Mouse (Mus musculus): ENCODE results near the gene 2410131K14Rik. TPM values are rescaled to one million over a fixed set of nuclear protein-coding genes. Genes with fewer than 3 reads are reported as not detected.

Gene 2410131K14Rik
- total RNA-seq, 2 experiments from 2014 or later = 5.8 to 6.3 TPM

DNA sequence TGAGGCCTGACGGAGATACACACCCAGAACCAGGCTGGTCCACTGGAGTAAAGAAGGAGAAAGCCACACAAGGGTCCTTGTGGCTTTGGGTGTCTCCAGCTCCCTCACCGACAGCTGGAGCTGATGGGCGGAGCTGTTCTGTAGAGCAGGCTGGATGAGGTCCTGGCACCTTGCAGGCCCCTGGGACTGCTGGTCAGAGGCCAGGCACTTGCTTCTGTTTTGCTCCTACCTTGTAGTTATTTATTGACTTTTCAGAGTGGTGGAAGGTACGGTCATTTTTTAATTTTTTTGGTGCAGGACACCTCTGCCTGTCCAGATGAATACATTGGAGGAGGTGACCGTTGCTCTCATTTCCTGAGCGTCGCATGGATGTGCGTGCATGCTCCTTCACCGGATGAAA is 16.2 kb downstream of the 2410131K14Rik start:
- DNase-seq = no peak

GRCm38 (mm10) chr5:118262418-118262817 is 17.4 kb downstream of the 2410131K14Rik start:
- DNase-seq = no peak

DNA sequence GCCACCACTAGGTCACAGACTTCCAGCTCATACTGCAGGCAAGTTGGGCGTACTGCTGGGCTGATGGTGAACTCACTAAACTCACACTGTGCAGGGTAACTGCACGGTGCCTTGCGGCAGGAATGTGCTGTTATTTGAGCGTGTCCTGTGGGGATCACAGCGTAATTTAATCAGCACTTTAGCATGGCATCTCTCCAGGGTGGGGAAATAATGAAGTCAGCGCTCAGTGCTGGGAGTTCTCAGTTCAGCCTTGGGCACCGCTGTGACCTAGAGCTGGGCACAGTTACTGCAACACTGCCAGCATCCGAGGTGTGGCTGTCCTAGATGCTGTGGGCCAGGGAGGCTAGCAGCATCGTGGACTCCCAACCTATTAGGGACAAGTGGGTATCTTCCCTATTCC is 19.3 kb downstream of the 2410131K14Rik start:
- DNase-seq = no peak

GRCm38 (mm10) chr5:118265366-118265765 is 20.3 kb downstream of the 2410131K14Rik start:
- DNase-seq = no peak

DNA sequence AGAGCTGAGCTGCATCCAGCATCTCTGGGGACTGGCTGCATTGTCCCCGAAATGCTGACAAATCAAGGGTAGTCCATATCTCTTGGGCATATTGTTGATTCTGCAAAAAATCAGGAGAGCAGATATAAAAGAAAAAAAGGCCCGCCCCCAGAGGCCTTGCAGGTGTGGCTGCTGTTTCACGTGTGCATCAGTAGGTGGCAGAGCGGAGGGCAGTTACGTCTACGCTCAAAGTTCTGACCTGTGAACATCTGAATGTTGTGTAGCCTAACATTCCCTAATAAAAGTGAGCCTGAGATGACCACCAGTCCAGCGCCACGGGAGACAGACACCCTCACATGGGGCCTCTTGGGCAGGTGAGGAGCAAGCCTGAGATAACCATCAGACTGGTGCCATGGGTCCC is 21.3 kb downstream of the 2410131K14Rik start:
- no peak for DNase-seq

- peak; percentile 93 for DNase-seq
Observed at GRCm38 (mm10) chr5:118268987-118269386, 24.0 kb downstream of the 2410131K14Rik start.

DNA sequence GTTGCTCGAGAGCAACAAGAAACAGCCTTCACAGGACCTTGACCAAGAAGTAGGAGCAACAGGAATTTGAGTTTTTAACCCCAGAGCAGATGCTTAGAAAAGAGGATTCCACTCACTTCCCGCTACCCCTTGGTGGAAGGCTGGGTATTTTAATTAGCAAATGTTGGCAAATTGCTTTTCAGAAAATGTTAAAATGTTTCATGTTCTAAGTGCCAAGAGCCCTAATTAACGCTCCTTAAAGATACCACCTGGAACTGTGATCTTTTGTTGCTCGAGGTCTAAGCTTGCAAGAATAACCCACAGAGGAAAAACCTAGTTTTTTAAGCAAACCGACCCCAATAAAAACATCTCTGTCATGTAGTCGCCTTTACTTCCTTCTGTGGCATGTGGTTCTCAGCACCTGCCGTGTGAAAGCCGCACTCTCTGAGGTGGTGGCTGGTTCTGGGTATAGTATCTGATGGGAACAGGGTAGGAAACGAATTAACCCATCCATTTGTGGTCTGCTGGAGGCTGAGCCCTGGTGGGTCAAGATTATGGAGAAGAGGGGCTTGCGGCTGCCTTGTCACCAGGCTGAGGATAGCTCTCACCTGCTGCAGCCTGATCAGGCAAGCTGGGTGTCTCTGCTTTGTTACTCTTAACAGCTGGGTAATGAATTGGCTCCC is 26.6 kb downstream of the 2410131K14Rik start:
- no peak for DNase-seq

DNA sequence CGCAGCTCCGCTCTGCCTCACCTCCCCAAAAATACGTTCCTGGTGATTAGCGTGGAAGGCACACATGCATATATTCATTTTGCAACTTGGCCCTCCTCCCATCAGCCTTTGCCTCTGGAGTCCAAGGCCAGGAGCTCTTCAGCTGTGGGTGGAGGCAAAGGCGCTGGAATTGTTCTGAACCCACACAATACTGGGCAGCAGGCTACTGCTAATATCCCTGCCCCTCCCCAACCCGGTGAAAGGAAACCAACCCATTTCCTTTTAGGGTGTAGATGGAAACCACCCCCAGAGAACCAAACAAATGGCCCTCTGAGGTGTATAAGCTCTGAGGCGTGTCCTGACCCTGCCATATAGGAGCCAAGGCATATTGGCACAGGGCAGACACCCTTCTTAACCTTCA is 28.4 kb downstream of the 2410131K14Rik start:
- DNase-seq = no peak

- peak; percentile 68 for DNase-seq
Observed at GRCm38 (mm10) chr5:118274546-118274945, 29.5 kb downstream of the 2410131K14Rik start.

DNA sequence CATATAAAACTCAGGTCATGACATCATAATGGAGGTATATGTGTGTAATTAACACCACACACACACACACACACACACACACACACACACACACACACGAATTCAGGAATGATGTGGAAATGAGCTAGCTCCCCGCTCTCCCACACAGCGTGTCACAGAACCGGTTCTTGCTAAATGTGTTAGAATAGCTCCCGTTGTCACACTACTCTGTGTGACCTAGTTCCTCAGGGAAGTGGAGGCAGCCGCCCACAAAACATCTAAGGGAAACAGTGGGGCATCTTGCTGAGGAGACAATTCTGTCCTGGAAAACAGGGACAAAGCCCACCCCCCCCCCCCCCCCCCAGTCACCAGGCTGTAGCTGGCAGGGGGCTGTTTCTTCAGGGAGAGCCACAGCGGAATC is 31.3 kb downstream of the 2410131K14Rik start:
- DNase-seq = no peak

DNA sequence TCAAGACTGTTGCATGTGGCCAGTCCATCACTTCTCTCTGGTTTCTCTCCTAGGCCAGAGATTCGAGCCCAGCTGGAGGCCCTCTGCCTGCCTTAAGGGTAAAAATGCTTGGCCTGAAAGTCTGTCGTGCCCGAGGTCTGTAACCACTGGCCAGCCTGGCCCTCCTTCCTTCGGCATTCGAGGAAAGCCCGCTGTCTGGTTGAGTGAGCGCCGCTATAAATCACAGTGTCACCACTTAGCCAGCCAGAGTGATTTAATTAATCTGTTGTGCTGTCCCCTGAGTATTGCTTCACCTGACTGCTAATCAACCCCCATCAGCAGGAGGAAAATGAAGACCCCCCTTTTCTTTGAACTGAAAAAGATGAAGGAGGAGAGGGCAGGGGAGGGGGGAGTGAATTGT is 31.7 kb downstream of the 2410131K14Rik start:
- DNase-seq = no peak

DNA sequence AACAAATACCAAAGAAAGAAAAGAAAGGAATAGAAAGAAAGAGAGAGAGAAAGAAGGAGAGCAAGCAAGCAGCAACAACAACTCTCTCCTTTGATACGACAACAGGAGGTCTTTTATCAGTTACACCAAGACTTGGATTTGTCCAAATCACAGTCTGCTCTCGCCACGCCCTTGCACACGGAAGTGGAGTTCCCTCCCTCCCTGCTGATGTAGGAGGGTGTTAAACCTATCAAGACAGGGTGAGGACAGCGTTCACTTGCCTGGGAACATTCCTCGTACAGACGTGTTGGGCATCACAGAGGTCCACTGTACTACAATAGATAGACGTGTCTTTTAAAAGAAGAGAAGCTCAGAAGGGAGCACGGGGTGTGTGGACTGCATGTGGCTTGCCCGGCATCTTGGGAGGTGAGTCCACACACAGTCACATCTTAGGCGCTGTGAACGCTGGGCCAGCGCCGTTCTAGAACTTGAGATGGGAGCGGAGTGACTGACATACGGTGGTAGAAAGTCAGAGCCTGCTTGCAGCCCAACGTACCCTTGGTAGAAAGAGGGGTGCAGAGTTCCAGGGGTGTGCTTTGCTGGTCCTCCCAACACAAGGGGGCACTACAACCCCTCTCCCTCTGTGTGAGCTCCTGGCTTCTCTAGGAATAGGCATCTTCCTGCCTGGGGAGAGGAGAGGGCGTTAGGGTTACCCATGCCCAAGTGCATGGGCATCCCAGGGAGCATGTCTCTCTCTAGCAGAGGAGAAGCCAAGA is 32.9 kb downstream of the 2410131K14Rik start:
- DNase-seq = no peak

DNA sequence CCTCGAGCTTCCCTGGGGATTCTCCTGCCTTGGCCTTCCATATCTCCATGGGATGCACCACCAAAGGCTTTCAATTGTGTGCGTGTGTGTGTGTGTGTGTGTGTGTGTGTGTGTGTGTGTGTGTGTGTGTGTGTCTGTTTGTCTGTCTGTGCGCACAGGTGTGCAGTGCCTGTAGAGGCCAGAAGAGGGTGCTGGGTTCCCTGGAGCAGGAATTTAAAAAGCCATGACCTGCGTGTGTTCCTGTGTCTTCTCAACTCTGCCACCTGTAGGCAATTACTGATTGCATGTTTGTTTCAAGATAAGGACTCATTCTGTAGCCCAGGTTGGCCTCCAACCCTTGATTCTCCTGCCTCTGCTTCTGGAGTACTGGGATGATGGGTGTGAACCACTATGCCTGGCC is 46.4 kb downstream of the 2410131K14Rik start:
- no peak for DNase-seq

GRCm38 (mm10) chr5:118292476-118292875 is 47.4 kb downstream of the 2410131K14Rik start:
- DNase-seq = no peak

DNA sequence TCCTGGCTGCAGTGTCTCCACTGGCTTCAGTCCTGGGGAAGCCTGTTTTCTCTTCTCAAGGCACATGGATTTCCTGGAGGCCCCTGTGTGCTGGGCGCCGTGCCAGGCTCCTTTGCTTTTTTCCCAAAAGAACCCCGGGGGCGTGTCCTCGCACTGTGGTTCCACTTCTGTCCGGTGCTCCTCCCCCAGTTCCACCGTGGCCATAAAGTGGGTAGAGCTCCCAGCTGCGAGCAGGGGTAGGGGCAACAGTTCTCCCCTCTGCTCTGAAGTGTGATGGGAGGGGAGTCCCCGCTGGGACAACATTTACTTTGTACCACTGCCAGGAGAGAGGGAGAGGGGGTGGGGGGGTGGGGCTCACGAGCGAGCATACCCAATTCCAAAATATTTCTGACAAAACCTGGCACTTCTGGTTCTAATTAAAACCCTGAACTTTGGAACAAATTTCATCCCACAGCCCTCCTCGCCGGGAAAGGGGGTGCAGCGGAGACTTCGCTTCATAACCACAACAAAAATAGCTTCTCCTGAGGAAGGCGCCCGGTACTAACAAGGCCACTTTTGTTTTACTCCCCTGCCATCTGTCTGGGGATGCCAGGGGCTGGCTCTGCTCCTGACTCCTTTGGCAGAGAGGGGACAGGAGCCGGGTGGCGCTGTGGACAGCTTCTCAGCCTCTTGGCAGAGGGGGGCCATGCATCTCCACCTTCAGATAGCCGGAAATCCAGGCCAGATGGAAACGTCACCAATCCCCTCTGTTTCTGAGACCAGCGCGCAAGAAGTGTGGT is 49.2 kb downstream of the 2410131K14Rik start:
- peak; percentile 94 for DNase-seq

DNA sequence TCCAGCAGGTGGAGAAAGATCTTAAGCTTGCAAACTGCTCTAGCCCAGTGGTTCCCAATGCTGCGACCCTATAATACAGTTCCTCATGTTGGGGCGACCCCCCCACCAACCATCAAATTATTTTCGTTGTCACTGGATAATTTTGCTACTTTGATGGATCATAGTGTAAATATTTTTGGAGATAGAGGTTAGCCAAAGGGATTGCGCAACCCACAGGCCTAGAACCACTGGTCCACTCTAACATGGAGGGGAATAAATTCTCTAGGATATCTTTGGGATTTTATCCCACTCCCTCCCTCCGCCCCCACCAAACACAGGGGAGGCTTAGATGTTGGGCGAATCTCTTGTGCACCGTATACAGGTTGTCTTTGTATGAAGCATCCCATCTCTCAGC is 49.8 kb downstream of the 2410131K14Rik start:
- no peak for DNase-seq

- DNase-seq = no peak
Observed at GRCm38 (mm10) chr5:118297338-118297746, 52.3 kb downstream of the 2410131K14Rik start.

DNA sequence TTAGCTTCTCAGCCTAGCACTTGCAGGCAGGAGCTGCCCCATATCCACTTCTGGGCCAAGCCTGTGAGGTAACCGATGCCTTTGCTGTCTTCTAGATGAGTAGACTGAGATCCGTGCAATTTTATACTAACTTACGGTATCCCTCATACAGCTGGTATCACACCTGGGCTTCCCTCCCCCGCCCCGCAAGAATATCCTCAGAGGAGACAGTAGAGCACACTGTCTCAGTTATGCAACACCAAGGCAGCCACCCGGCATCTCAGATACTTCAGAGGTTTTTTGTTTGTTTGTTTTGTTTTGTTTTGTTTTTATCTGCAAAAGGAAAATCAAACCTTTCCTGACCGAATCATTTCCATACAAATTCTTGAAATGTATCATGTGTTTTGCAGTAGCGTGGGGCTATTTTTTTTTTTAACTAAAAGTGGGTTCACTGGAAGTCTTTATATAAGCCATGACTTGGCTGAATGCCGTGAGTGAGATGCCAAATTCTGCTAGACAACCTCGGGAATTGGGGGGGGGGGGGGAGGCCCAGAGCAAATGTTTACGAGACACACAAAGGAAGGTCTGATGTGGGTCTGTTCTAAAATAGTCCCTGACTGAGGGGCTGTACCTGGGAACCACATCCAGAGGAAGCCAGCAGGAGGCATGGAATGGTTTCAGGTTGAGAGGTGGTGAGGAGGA is 54.8 kb downstream of the 2410131K14Rik start:
- no peak for DNase-seq

DNA sequence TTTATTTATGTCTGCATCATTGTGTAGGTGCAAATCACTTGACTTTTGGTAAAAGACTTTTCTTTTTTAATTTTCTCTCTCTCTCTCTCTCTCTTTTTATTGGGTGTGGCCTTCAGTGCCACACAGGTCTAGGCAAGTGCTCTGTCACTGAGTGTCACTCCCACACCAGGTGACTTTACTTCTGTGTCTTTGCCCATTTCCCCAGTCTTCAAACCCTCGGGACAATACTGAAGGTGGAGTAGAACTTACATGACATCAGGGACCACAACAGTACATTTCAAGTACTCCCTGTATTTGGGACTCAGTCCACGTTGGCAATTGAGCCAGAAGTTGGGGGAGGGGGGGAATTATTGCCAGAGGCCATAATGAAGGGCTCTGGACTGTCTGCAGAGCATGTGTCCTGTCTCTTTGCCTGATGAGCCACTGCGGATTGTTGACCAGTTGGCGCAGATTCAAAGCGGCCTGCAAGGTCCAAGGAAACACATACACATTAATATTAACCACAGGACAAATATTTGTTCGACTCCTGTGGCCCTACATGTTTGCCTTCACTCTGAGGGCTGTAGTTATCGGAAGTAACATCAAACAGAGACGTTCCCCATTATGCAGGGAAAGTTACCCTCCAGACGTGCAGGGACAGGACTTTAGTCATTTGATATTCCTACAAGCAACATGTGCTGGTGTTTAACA is 57.6 kb downstream of the 2410131K14Rik start:
- no peak for DNase-seq

GRCm38 (mm10) chr5:118304970-118305618 is 60.1 kb downstream of the 2410131K14Rik start:
- no peak for DNase-seq

DNA sequence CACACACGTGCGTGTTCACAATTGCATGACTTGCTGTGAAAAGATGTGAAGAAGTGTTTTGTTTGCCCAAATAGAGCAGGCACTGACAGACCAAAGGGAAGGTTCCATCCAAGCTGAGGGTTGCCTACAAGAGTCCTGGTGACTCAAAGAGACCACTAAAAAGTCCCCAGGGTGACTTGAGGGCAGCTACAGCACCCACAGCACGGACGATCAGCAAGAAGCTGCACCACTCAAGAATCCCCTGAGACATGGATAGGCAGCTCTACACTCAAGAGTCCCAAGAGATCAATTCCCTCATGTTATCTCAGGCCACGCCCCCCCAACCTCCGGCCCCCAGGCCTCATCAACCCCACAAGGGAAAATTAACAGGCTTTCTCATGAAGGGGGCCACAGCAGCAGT is 65.4 kb downstream of the 2410131K14Rik start:
- DNase-seq = no peak

GRCm38 (mm10) chr5:118311251-118311650 is 66.2 kb downstream of the 2410131K14Rik start:
- DNase-seq = no peak

Data from heart, postnatal 4 days (tissue).